Mouse (Mus musculus) hindbrain, embryonic 12.5 days (tissue): ENCODE measurements around the gene Dcaf10. TPM values are rescaled to one million over a fixed set of nuclear protein-coding genes. Genes with fewer than 3 reads are reported as not detected.

Experiments used
- ATAC-seq: fragments of 200-750 bp; cut with Nextera tagmentation; 2 replicates; pipeline ENCODE4 v1.8.0; 2017; ENCODE audit warnings: moderate TSS enrichment; ENCODE audit not compliant: low FRiP score
- H3K27ac ChIP-seq: fragments of 300-500 bp; sonication (generic); 2 replicates; pipeline ENCODE4 v1.5.1; 2016; ENCODE audit warnings: mild to moderate bottlenecking
- H3K27me3 ChIP-seq: fragments of 300-500 bp; sonication (generic); 2 replicates; pipeline ENCODE4 v1.6.1; 2016; ENCODE audit warnings: mild to moderate bottlenecking
- H3K36me3 ChIP-seq: fragments of 300-500 bp; sonication (generic); 2 replicates; pipeline ENCODE4 v1.6.1; 2016; ENCODE audit warnings: mild to moderate bottlenecking
- H3K4me1 ChIP-seq: fragments of 300-500 bp; sonication (generic); 2 replicates; pipeline ENCODE4 v1.6.1; 2016
- H3K4me2 ChIP-seq: fragments of 300-500 bp; sonication (generic); replicated peaks from 2 replicates; pipeline ENCODE4 v1.6.1; 2016; ENCODE audit warnings: mild to moderate bottlenecking
- H3K4me3 ChIP-seq: fragments of 300-500 bp; sonication (generic); 2 replicates; pipeline ENCODE4 v1.5.1; 2016; ENCODE audit warnings: mild to moderate bottlenecking
- H3K9ac ChIP-seq: fragments of 300-500 bp; sonication (generic); 2 replicates; pipeline ENCODE4 v1.6.1; 2016; ENCODE audit warnings: mild to moderate bottlenecking, moderate library complexity
- H3K9me3 ChIP-seq: fragments of 300-500 bp; sonication (generic); replicated peaks from 2 replicates; pipeline ENCODE4 v1.6.1; 2016; ENCODE audit warnings: mild to moderate bottlenecking
- WGBS: fragments of 180-500 bp; shearing (Covaris S2); methylation state at CpG from one replicate; pipeline ENCODE4 v1.1.7; 2016; 5-methylcytosine and 5-hydroxymethylcytosine counted together
- polyA plus RNA-seq: library from polyadenylated mRNA; unstranded; fragments of >200 nt; fragmentation: Nextera tagmentation; extraction: Ambion mirVana; gene quantifications from 2 replicates; pipeline ENCODE4 v1.2.1, GENCODE M21; 2016

The Dcaf10 gene
- polyA plus RNA-seq, 1 experiment from 2014 or later, result 18.8 TPM

GRCm38 (mm10) chr4:45399421-45400210 is 57.7 kb downstream of the Dcaf10 start:
- Histone ChIP-seq H3K4me3 (no peak overlapping the region), H3K4me1 (no peaks in the 10 kb centered on the region), H3K27me3 (no peaks in the 10 kb centered on the region), H3K27ac (no peak overlapping the region), H3K36me3 (peaks cover 75% of the 10 kb centered on the region), H3K9ac (no peak overlapping the region), H3K9me3 (no peaks in the 10 kb centered on the region), H3K4me2 (no peak overlapping the region)
- ATAC-seq, result no peak
- WGBS, result 97% methylated on average over 45 of the region's 45 CpGs

GRCm38 (mm10) chr4:45402281-45402680 is 60.4 kb downstream of the Dcaf10 start:
- ATAC-seq, result no peak
- Histone ChIP-seq H3K4me1 (peaks cover 17% of the 10 kb centered on the region), H3K9ac (no peak overlapping the region), H3K27ac (no peak overlapping the region), H3K4me2 (no peak overlapping the region), H3K4me3 (no peak overlapping the region), H3K27me3 (no peaks in the 10 kb centered on the region), H3K36me3 (peaks cover 68% of the 10 kb centered on the region), H3K9me3 (no peaks in the 10 kb centered on the region)
- 92% methylated on average over 4 of the region's 4 CpGs for WGBS

- peaks cover 63% of the 10 kb centered on the region for H3K36me3 ChIP-seq
These were observed 61.1 kb downstream of the Dcaf10 start for GRCm38 (mm10) chr4:45402878-45403498.

DNA sequence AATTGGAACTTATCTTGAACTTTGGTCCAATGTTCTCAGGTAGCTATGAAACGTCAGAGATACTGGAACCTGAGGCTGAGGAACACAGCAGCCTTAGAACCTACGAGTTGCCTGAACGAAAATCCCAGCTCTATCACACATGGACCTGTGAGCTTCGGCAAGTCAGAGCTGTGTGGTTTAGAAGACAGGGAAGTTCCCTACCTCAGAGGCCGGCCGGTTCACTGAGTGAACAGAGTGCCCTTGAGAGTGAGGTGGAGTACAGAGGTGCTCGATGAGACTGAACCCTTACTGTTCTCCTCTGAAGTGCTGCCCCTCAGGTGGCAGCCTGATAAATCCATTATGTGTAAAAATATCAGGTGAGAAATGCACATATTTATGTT is 61.6 kb downstream of the Dcaf10 start:
- ATAC-seq, result no peak
- 92% methylated on average over 7 of the region's 7 CpGs for WGBS

More at GRCm38 (mm10) chr4:45402878-45403498, 61.1 kb downstream of the Dcaf10 start:
- Histone ChIP-seq H3K4me1 (peaks cover 21% of the 10 kb centered on the region), H3K9ac (no peak overlapping the region), H3K4me2 (no peak overlapping the region), H3K4me3 (no peak overlapping the region), H3K9me3 (no peaks in the 10 kb centered on the region), H3K27me3 (no peaks in the 10 kb centered on the region), H3K27ac (no peak overlapping the region)
- ATAC-seq, result no peak
- WGBS, result 85% methylated on average over 7 of the region's 7 CpGs

GRCm38 (mm10) chr4:45404086-45404485 is 62.2 kb downstream of the Dcaf10 start:
- Histone ChIP-seq H3K9ac (no peak overlapping the region), H3K27ac (no peak overlapping the region), H3K9me3 (no peaks in the 10 kb centered on the region), H3K36me3 (peaks cover 52% of the 10 kb centered on the region), H3K4me1 (peaks cover 23% of the 10 kb centered on the region), H3K4me3 (no peak overlapping the region), H3K4me2 (no peak overlapping the region), H3K27me3 (no peaks in the 10 kb centered on the region)
- no peak for ATAC-seq
- WGBS, result 94% methylated on average over 7 of the region's 7 CpGs

More for the DNA sequence above, 61.6 kb downstream of the Dcaf10 start:
- peaks cover 58% of the 10 kb centered on the region for H3K36me3 ChIP-seq
- H3K27me3 ChIP-seq, result no peaks in the 10 kb centered on the region
- H3K4me2 ChIP-seq, result no peak overlapping the region
- H3K27ac ChIP-seq, result no peak overlapping the region
- peaks cover 21% of the 10 kb centered on the region for H3K4me1 ChIP-seq
- no peaks in the 10 kb centered on the region for H3K9me3 ChIP-seq
- no peak overlapping the region for H3K4me3 ChIP-seq
- H3K9ac ChIP-seq, result no peak overlapping the region

GRCm38 (mm10) chr4:45405315-45405714 is 63.4 kb downstream of the Dcaf10 start:
- H3K9ac ChIP-seq, result no peak overlapping the region; the same call in 1 of the 2 replicates
- H3K27me3 ChIP-seq, result no peaks in the 10 kb centered on the region
- H3K9me3 ChIP-seq, result no peaks in the 10 kb centered on the region
- H3K4me3 ChIP-seq, result no peak overlapping the region
- H3K36me3 ChIP-seq, result peaks cover 39% of the 10 kb centered on the region
- peaks cover 25% of the 10 kb centered on the region for H3K4me1 ChIP-seq
- 69% methylated on average over 7 of the region's 7 CpGs for WGBS
- H3K27ac ChIP-seq, result no peak overlapping the region
- no peak overlapping the region for H3K4me2 ChIP-seq
- ATAC-seq, result no peak

GRCm38 (mm10) chr4:45406397-45406796 is 64.5 kb downstream of the Dcaf10 start:
- no peak for ATAC-seq
- Histone ChIP-seq H3K9ac (no peak overlapping the region), H3K27me3 (peaks cover 5% of the 10 kb centered on the region; the same call in 1 of the 2 replicates), H3K4me2 (peak overlapping the region; percentile 81), H3K36me3 (peaks cover 33% of the 10 kb centered on the region), H3K27ac (no peak overlapping the region), H3K9me3 (no peaks in the 10 kb centered on the region), H3K4me1 (peaks cover 25% of the 10 kb centered on the region), H3K4me3 (peak overlapping the region; percentile 13; the same call in 1 of the 2 replicates)
- 61% methylated on average over 7 of the region's 7 CpGs for WGBS

- Histone ChIP-seq H3K4me3 (peak overlapping the region; percentile 86), H3K27me3 (peaks cover 5% of the 10 kb centered on the region; the same call in 1 of the 2 replicates), H3K36me3 (peaks cover 28% of the 10 kb centered on the region), H3K9me3 (no peaks in the 10 kb centered on the region), H3K9ac (peak overlapping the region; percentile 95), H3K27ac (no peak overlapping the region; the same call in 1 of the 2 replicates), H3K4me1 (peaks cover 25% of the 10 kb centered on the region), H3K4me2 (peak overlapping the region; percentile 81)
- WGBS, result 76% methylated on average over 5 of the region's 5 CpGs
- ATAC-seq, result no peak
These were observed 65.3 kb downstream of the Dcaf10 start for GRCm38 (mm10) chr4:45407001-45407702.

- H3K4me2 ChIP-seq, result peak overlapping the region; percentile 81
- no peak; the same call in 1 of the 2 replicates for ATAC-seq
- 1% methylated on average over 19 of the region's 19 CpGs for WGBS
- H3K9ac ChIP-seq, result peak overlapping the region; percentile 95
- peak overlapping the region; percentile 86 for H3K4me3 ChIP-seq
- H3K36me3 ChIP-seq, result peaks cover 22% of the 10 kb centered on the region
- H3K27ac ChIP-seq, result peak overlapping the region; percentile 89
- no peaks in the 10 kb centered on the region for H3K9me3 ChIP-seq
- H3K27me3 ChIP-seq, result peaks cover 5% of the 10 kb centered on the region; the same call in 1 of the 2 replicates
- H3K4me1 ChIP-seq, result peaks cover 25% of the 10 kb centered on the region
These were observed 65.9 kb downstream of the Dcaf10 start for GRCm38 (mm10) chr4:45407703-45408334.

DNA sequence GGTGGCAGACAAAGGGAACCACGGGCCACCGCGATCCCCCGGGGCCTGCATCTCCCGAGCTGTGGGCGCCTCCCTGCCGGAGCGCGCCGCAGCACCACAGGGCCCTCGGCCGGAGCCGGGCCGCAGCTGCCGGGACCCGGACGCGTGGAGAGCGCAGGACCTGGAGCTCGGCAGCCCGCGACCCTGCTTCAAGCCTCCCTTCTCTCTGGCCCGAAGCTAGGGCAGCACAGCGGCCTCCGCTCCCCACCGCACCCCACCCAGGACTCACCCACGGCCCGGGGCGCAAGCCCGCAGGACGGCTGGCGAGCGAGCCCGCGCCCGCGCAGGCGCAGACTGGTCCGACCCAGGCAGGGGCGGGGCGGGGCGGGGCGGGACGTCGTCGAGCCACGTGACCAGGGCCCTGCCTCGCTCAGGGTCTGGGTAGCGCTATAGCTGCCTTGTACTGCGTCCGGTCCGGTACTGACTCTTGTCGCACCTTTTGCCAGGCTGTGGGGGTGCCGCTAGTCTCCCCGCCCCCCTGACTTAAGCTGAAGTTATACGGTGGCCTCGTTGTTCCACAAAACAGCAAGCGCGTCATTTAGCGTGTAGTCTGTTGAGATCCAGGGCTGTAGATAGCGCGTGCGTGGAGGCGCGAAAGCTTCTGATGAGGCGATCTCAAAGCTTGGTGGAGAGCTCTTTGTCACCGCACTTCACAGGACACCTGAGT is 66.7 kb downstream of the Dcaf10 start, which contains the start of gene Slc25a51:
Gene Slc25a51 (minus strand): TSS at position 340 of the 706 bp plus-strand sequence.
- peaks cover 25% of the 10 kb centered on the region for H3K4me1 ChIP-seq
- H3K27ac ChIP-seq, result peak within 1 kb of the TSS; percentile 89
- H3K4me2 ChIP-seq, result peak within 1 kb of the TSS; percentile 81
- peak; percentile 96 for ATAC-seq
- no peaks in the 10 kb centered on the region for H3K9me3 ChIP-seq
- peak within 1 kb of the TSS; percentile 86 for H3K4me3 ChIP-seq
- H3K36me3 ChIP-seq, result peaks cover 14% of the 10 kb centered on the region
- peaks cover 5% of the 10 kb centered on the region; the same call in 1 of the 2 replicates for H3K27me3 ChIP-seq
- WGBS, result under 1% methylated on average over 63 of the region's 67 CpGs
- peak within 1 kb of the TSS; percentile 95 for H3K9ac ChIP-seq

DNA sequence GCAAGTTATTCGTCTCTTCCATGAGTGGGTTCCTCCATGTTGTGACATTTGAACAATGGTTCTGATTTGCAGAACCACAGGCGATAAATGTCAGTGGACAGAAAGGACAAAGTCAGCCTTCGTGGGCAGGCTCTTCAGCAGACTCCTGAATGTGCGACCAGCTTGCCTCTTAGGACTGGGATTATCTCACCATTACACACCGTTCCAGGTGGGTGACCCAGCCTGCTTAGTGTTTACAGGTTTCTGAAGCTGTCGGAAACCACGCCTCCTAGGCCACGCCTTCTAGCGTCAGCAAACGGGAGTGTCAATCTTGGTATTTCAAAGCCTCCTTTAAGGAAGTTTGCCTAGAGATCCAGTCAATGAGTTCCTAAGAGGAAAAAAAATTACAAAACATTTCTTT is 67.4 kb downstream of the Dcaf10 start:
- WGBS, result 1% methylated on average over 10 of the region's 10 CpGs
- Histone ChIP-seq H3K27ac (peak overlapping the region; percentile 89), H3K36me3 (peaks cover 7% of the 10 kb centered on the region), H3K9me3 (no peaks in the 10 kb centered on the region), H3K9ac (peak overlapping the region; percentile 95), H3K27me3 (peaks cover 5% of the 10 kb centered on the region; the same call in 1 of the 2 replicates), H3K4me3 (peak overlapping the region; percentile 86), H3K4me2 (peak overlapping the region; percentile 81), H3K4me1 (peaks cover 25% of the 10 kb centered on the region)
- ATAC-seq, result peak; percentile 21; the same call in 1 of the 2 replicates
